Mouse (Mus musculus): Measurements from ENCODE around the gene Cnot3.
"Not testable (repeated sequence)": the region's sequence is repeated elsewhere in the genome, so short reads cannot be mapped to it uniquely, and the experiment has no call there.

Cnot3 gene

DNA sequence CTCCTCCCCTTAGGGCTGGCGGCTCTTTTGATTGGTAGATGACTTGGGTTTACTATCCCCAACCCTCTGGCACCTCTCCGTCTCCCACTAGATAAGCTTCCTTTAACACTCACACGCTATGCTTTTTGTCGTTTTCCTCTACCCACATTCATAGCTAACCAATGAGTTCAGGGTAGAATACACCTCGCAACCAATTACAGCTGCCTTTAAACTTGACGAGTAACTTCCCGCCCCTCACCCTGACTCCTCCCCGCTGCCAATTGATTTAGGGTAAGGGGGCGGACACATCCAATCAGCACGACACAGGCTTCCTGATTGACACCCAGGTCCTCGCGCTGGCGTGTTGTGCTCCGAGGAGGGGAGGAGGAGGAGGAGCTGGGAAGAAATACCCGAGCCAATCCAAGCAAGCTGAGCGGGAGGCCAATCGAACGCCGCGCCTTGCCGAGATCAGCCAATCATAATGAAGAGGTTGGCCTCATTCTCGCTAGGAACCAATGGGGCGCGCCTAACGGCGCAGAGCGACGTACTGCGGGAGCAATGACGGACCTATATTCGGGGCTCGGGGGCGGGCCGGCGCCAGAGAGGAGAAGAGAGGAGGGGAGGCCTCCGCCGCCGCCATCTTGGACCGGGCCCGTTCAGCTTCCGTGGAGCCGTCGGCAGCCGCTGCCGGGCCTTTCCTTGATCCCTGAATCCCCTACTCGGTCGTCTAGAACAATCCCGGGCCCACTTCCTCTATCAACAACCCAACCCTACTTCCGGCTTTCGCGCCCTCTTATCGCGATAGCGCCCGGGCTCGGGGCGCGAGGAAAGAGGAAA, at the start of gene Cnot3:
Cnot3 (plus strand) TSS at position 597 of the 816 bp plus-strand sequence.
- DNase-seq (ENCODE audit: low spot score), result peak; percentile 99

DNA sequence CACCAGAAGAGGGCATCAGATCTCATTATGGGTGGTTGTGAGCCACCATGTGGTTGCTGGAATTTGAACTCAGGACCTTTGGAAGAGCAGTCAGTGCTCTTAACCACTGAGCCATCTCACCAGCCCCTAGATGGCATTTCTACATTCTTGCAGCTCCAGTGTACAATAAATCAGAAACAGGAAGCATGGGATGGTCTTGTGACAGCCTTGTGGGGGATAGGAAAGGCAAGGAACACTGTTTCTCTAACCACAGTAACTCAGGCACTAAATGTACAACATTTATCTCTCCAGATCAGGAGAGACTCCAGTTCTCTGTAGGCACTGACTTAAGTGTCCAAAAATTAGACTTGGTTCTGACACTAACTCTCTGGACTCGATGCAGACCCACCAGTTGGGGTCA, 47.3 kb upstream of the Cnot3 start:
- not testable (repeated sequence) for DNase-seq (ENCODE audit: low spot score)

- peak; percentile 88 for DNase-seq (ENCODE audit: low spot score)
Observed at GRCm38 (mm10) chr7:3601119-3601518, 43.9 kb upstream of the Cnot3 start.

DNA sequence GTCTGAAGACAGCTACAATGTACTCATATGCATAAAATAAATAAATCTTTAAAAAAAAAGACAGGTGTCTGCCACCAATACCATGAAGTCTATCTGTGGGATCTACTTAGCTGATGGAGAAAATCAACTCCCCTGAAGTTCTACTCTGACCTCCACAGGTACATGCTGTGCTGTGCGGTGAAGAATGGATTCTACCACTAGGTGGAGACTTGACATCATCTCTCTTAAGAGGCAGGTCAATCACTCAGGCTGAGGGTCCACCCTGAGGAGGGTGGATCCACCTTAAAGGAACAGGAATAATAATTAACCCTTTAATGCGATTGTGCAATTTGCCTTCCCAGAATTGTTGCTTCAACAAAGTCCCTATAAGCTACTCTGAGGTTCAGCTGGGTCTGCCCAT, 38.3 kb upstream of the Cnot3 start:
- peak; percentile 50 for DNase-seq (ENCODE audit: low spot score)

DNA sequence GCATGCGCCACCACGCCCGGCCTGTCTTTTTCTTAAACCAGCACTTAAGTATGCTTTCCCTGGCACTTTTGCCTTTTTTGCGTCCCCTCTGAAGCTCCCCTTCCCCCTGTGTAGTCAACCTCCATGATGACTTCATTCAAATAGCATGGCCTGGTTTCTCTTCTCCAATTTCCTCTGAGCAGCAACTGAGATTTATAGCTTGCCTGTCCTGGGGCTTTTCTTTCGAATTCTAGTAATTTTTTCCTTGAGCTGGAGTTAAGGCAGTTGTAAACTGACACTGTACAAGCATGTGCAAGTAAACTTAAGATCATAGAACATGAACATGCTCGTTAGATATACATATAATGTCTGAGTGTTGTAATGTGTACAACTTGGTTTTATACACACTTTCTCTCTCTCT, 37.7 kb upstream of the Cnot3 start:
- DNase-seq (ENCODE audit: low spot score), result no peak

GRCm38 (mm10) chr7:3608668-3609067, 36.4 kb upstream of the Cnot3 start:
- no peak for DNase-seq (ENCODE audit: low spot score)

DNA sequence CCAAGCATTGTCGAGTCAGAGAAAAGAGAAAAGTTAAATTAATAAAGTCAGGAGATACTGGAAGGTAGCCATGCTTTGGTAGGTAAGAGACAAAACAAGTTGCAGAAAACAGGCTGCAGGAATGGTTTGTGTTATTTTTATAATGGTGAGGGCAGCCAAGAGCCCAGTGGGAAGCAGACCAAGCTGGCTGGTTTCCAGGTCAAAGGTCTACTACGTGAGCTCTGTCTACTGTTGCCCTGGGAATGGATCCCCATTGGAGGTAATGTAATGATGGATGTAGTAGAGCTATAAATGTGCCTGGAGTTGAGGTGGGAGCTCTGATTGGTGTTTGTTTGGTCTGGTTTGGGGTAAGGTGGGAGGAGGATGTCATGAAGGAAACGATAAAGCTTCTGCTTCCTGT, 36.0 kb upstream of the Cnot3 start:
- DNase-seq (ENCODE audit: low spot score), result no peak

- DNase-seq (ENCODE audit: low spot score), result no peak
Observed at GRCm38 (mm10) chr7:3610437-3610836, 34.6 kb upstream of the Cnot3 start.

DNA sequence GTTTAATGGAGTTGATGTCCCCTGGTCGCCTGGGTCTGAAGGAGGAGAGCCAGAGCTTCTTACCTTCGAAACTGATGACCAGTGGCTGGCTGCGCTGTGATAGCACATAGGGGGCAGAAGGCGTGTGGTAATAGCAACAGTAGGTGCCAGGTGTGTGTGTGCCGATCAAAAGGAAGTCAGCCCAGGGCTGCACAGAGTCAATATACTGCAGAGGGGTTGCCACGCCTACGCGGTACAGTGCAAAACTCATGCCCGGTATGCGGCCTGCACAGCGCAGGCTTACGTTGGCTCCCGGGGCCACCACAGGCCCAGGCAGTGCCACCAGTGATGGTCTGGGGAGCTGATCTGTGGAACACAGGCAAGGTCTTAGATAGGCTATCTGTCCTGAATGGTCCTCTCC, 34.1 kb upstream of the Cnot3 start:
- DNase-seq (ENCODE audit: low spot score), result no peak

GRCm38 (mm10) chr7:3614021-3614420, 31.0 kb upstream of the Cnot3 start:
- DNase-seq (ENCODE audit: low spot score), result no peak

DNA sequence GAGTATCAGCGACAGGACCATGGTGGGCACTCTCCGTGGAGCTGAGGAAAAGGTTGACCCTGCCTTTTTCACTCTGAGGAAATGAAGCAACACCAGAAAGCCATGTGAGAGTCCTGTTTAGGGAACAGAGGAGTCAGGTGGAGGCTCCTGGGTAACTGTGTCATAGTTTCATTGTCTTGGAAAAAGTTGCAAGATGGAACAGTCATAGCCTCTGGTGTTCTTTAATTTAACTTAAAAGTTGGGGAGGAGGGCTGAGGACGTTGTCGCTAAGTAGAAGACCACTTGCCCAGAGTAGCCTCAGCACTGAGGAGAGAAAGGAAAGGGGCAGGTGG, 29.0 kb upstream of the Cnot3 start, which contains the start of gene Oscar:
Oscar (minus strand) TSS at position 101 of the 332 bp plus-strand sequence.
- no peak for DNase-seq (ENCODE audit: low spot score)

GRCm38 (mm10) chr7:3616389-3617241, 28.5 kb upstream of the Cnot3 start:
- DNase-seq (ENCODE audit: low spot score), result no peak

- DNase-seq (ENCODE audit: low spot score), result peak; percentile 88
Observed at GRCm38 (mm10) chr7:3617242-3617995, 27.6 kb upstream of the Cnot3 start, which contains the start of gene Ndufa3. Gene Ndufa3 (plus strand): TSS chr7:3617373.

DNA sequence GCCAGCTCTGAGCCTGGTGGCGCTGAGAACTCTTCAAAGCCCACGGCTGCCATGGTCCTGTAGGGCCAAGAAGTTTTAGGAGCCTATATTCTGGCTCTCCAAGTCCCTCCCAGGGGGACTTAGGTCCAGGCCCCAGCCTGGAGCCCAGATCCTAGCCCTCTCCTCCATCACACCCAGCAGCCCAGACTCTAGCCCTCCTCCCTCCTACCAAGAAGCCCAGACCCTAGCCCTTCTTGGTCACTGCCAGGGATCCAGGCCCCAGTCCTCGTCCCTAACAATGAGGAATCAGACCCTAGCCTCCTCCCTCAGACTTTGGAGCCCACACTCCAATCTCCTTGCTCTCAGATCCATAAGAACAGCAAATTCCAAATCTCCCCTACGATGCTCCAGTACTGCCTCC, 16.0 kb upstream of the Cnot3 start:
- DNase-seq (ENCODE audit: low spot score), result no peak

DNA sequence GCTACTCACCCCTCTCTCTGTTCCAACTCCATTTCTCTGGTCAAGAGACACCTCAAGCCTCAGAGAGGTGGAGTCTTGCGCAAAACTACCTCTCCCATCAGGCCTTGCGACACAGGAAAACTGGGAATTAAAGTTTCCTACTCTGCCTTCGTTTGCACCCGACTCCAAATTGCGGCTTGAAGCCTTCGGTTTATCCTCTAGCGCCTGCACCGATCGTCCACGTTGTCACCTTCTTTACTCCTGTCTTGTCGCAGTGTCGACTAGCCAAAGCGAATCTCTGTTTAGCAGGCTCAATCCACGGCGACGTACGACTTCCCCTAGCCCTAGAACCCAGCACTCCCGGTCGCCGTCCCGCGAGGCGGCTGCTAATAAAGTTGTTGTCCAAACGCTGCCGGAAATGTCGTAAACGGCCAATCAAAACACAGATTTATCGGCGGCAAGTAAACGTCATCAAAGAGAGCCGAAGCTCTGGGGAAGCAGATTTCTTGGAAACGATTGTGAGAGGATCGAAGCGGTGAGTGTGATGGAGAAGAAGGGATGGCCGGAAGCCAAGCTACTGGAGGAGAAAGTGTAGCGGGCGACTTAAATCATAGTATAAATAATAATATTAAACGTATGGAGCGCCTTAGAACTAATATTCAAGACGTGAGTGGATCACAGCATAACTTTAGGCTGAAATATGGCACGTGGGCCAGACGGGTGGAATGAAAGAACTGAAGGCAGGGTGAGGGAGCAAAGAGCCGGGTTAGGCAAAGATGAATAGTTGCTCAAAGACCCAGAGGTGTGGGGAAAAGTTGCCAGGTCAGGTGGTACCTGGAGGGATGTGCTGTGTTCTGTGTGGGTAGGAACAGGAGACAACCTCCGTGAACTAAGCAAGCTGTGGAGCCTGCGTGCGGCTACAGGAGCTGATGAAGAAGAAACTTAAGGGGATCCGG, 15.3 kb upstream of the Cnot3 start, which contains the start of the genes Tfpt and Prpf31:
Tfpt (minus strand) TSS at position 387 of the 935 bp plus-strand sequence.
Prpf31 (plus strand) TSS at position 443 of the 935 bp plus-strand sequence.
- peak; percentile 97 for DNase-seq (ENCODE audit: low spot score)

- no peak for DNase-seq (ENCODE audit: low spot score)
Observed at GRCm38 (mm10) chr7:3630478-3630815, 14.6 kb upstream of the Cnot3 start.

DNA sequence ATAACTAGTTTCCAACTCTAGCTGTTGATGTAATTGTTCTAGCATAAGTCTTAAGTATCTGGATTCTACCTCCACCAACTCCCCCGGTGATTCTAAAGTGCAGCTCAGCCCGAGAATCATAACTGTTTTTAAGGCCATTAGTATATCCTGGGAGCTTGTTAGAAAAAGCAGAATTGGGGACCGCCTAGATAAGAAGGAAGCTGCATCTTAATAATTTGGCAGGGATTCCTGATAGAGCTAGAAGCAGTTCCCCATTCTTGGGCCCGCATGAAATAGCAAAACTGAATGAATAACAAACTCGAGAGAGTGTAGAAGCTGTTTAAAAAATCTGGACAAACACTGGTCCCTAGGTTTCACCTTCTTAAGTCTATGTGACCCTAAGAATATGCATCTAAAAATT, 1.7 kb upstream of the Cnot3 start:
- DNase-seq (ENCODE audit: low spot score), result no peak

- DNase-seq (ENCODE audit: low spot score), result no peak
Observed at GRCm38 (mm10) chr7:3643843-3644242, 1.2 kb upstream of the Cnot3 start.

- DNase-seq (ENCODE audit: low spot score), result peak; percentile 16
Observed at GRCm38 (mm10) chr7:3644348-3644671, 758 bp upstream of the Cnot3 start.

DNA sequence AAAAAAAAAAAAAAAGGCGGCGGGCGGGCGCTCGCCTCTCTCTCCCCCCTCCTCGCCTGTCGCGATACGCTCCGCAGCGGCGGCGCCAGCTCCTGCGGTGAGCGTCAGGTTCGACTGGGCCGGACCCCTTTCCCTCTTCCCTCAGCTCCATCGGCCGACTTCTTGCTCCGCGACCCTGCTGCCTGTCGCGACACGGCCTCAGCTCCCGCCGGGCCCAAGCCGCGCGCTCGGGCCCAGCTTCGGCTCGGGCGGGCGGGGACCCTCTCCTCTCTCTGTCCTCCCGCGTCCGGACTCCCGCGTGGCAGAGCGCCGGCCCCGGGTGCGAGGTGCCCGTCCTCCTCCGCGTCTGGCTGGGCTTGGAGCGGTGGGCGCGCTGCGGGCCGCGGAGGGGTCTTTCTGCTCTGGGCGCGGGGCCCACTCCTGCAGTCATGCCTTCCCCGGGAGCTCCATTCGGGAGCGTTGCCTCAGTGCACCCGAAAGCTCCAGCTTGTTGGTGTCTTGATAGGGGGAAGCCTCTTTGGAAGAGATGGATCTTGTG, 489 bp downstream of the Cnot3 start:
- peak; percentile 42 for DNase-seq (ENCODE audit: low spot score)

DNA sequence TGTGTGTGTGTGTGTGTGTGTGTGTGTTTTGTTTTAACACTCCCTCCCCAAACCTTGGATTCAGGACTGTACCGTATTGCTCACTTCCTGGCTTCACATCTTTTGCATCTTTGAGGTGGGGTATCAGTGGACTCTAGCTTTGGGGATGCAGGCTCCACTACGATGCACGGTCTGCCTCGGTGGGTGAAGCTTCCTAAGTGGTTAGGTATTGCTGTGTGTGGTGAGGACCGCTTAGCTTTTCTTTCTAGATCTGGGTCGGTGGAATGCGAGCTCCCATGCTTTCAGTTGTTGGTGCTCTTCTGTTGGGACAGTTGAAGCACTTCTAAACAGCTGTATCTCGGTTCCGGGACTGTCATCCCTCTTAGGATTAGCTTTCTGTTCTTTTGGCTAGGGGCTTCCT, 1.1 kb downstream of the Cnot3 start:
- DNase-seq (ENCODE audit: low spot score), result no peak

Measured in embryo, embryonic 10 days (tissue).